7 mouse cellular contexts compared by ENCODE assay signal in the genomic region with DNA sequence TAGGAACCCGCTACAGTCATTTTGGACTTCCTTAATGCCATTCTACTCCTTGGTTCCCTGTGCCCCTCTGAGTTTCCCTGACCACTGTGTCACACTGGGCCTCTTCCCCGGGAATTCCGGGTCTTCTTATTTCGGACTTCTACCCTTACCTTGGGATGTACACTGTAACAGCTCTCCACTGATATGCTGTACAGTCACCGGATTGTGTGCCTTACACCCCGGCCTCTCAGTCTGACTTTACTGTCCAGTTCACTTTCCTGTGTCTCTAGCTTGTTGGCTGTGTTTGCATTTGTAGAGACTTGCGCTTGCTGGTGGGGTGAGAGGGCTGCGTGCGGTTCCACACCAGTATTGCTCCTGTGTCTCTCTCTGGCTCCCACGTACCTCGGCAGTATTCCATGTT. TPM values are rescaled to one million over a fixed set of nuclear protein-coding genes. Genes with fewer than 3 reads are reported as not detected.
DNase-seq lines count a peak whose midpoint lies in the region; ATAC-seq lines count a peak whose summit lies in the region.

No protein-coding gene starts in this region.

- H3K4me3 ChIP-seq in lung, embryonic 15.5 days: peak overlapping the region; percentile 79
- H3K4me3 ChIP-seq in embryonic facial prominence, embryonic 13.5 days: peak overlapping the region; percentile 77
- H3K4me3 ChIP-seq in intestine, embryonic 16.5 days (ENCODE audit: low read length): peak overlapping the region; percentile 85
- peak overlapping the region; percentile 52 for H3K4me3 ChIP-seq in neural tube, embryonic 15.5 days (replicated peaks)

- WGBS in lung, embryonic 15.5 days: 4% methylated on average over 11 of the region's 11 CpGs
- WGBS in embryonic facial prominence, embryonic 13.5 days: 8% methylated on average over 11 of the region's 11 CpGs
- 8% methylated on average over 11 of the region's 11 CpGs for WGBS in intestine, embryonic 16.5 days
- WGBS in neural tube, embryonic 15.5 days: 11% methylated on average over 11 of the region's 11 CpGs

- no peak for DNase-seq in lung, postnatal 36 days
- no peak for DNase-seq in frontal cortex, postnatal 25 days (ENCODE audit: low spot score in 2 of 2)
- DNase-seq in urinary bladder, postnatal 36 days (ENCODE audit: low spot score in 2 of 2): no peak

- H3K27ac ChIP-seq in lung, embryonic 15.5 days: peak overlapping the region; percentile 92
- H3K27ac ChIP-seq in embryonic facial prominence, embryonic 13.5 days: no peak overlapping the region
- H3K27ac ChIP-seq in intestine, embryonic 16.5 days (ENCODE audit: low read length): peak overlapping the region; percentile 78
- 0 out of 2 replicates have a peak overlapping the region, but pooled peaks have one; percentile 60 for H3K27ac ChIP-seq in neural tube, embryonic 15.5 days (replicated peaks)

- H3K4me2 ChIP-seq in lung, embryonic 15.5 days: peak overlapping the region; percentile 67
- H3K4me2 ChIP-seq in embryonic facial prominence, embryonic 13.5 days: peak overlapping the region; percentile 78
- peak overlapping the region; percentile 84 for H3K4me2 ChIP-seq in intestine, embryonic 16.5 days (ENCODE audit: low read depth, low read length)
- peak overlapping the region; percentile 72 for H3K4me2 ChIP-seq in neural tube, embryonic 15.5 days

- H3K27me3 ChIP-seq in lung, embryonic 15.5 days: no peaks in the 10 kb centered on the region
- no peaks in the 10 kb centered on the region for H3K27me3 ChIP-seq in embryonic facial prominence, embryonic 13.5 days
- no peaks in the 10 kb centered on the region for H3K27me3 ChIP-seq in intestine, embryonic 16.5 days (replicated peaks; ENCODE audit: control insufficient read depth, insufficient read depth, low read length)
- H3K27me3 ChIP-seq in neural tube, embryonic 15.5 days (replicated peaks): no peaks in the 10 kb centered on the region

- H3K9me3 ChIP-seq in lung, embryonic 15.5 days: no peaks in the 10 kb centered on the region
- H3K9me3 ChIP-seq in embryonic facial prominence, embryonic 13.5 days: no peaks in the 10 kb centered on the region
- no peaks in the 10 kb centered on the region for H3K9me3 ChIP-seq in intestine, embryonic 16.5 days (ENCODE audit: control insufficient read depth, low read length)
- H3K9me3 ChIP-seq in neural tube, embryonic 15.5 days (replicated peaks): no peaks in the 10 kb centered on the region

- no peak for ATAC-seq in lung, embryonic 15.5 days (ENCODE audit: borderline replicate concordance, extremely low read depth, low FRiP score, low TSS enrichment)
- no peak for ATAC-seq in embryonic facial prominence, embryonic 13.5 days (ENCODE audit: insufficient number of reproducible peaks, insufficient read depth, low FRiP score, low TSS enrichment, low read depth)
- ATAC-seq in intestine, embryonic 16.5 days: peak; percentile 26
- no peak for ATAC-seq in neural tube, embryonic 15.5 days (ENCODE audit: low FRiP score)

- H3K9ac ChIP-seq in lung, embryonic 15.5 days: peak overlapping the region; percentile 70
- H3K9ac ChIP-seq in embryonic facial prominence, embryonic 13.5 days: peak overlapping the region; percentile 89
- peak overlapping the region; percentile 92 for H3K9ac ChIP-seq in intestine, embryonic 16.5 days (ENCODE audit: low read depth, low read length)
- peak overlapping the region; percentile 50 for H3K9ac ChIP-seq in neural tube, embryonic 15.5 days (replicated peaks)

- H3K4me1 ChIP-seq in lung, embryonic 15.5 days: peaks cover 15% of the 10 kb centered on the region
- peaks cover 20% of the 10 kb centered on the region for H3K4me1 ChIP-seq in embryonic facial prominence, embryonic 13.5 days
- peaks cover 16% of the 10 kb centered on the region for H3K4me1 ChIP-seq in intestine, embryonic 16.5 days (ENCODE audit: control insufficient read depth, insufficient read depth, low read length)
- peaks cover 24% of the 10 kb centered on the region for H3K4me1 ChIP-seq in neural tube, embryonic 15.5 days

- H3K36me3 ChIP-seq in lung, embryonic 15.5 days: peaks cover 30% of the 10 kb centered on the region
- peaks cover 62% of the 10 kb centered on the region for H3K36me3 ChIP-seq in embryonic facial prominence, embryonic 13.5 days
- H3K36me3 ChIP-seq in intestine, embryonic 16.5 days (ENCODE audit: control insufficient read depth, insufficient read depth, low read length): peaks cover 18% of the 10 kb centered on the region
- peaks cover 22% of the 10 kb centered on the region for H3K36me3 ChIP-seq in neural tube, embryonic 15.5 days

RNA-seq across cellular contexts. Expression of a gene that starts 0.8 kb away (rescaled TPM):
- polyA plus RNA-seq in lung, embryonic 15.5 days (2015; fragmentation: Nextera tagmentation; extraction: Ambion mirVana): 30.8 and 35.6 TPM in 2 replicates
- polyA plus RNA-seq in embryonic facial prominence, embryonic 13.5 days (2015; fragmentation: Nextera tagmentation; extraction: Ambion mirVana): 32.3 and 32.8 TPM in 2 replicates
- polyA plus RNA-seq in intestine, embryonic 16.5 days (2015; fragmentation: Nextera tagmentation; extraction: Ambion mirVana): 22.6 and 23.5 TPM in 2 replicates
- polyA plus RNA-seq in neural tube, embryonic 15.5 days (2015; fragmentation: Nextera tagmentation; extraction: Ambion mirVana): 13.9 and 17.1 TPM in 2 replicates

RNA-seq across cellular contexts. Expression of a gene that starts 1.0 kb away (rescaled TPM):
- polyA plus RNA-seq in lung, embryonic 15.5 days (2015; fragmentation: Nextera tagmentation; extraction: Ambion mirVana): 2.7 and 2.8 TPM in 2 replicates
- polyA plus RNA-seq in embryonic facial prominence, embryonic 13.5 days (2015; fragmentation: Nextera tagmentation; extraction: Ambion mirVana): 2.7 and 3.3 TPM in 2 replicates
- polyA plus RNA-seq in intestine, embryonic 16.5 days (2015; fragmentation: Nextera tagmentation; extraction: Ambion mirVana): 3.1 and 3.3 TPM in 2 replicates
- 3.0 and 3.2 TPM in 2 replicates for polyA plus RNA-seq in neural tube, embryonic 15.5 days (2015; fragmentation: Nextera tagmentation; extraction: Ambion mirVana)

RNA-seq across cellular contexts. Expression of a gene that starts 9.9 kb away (rescaled TPM):
- 43.1 and 46.1 TPM in 2 replicates for polyA plus RNA-seq in lung, embryonic 15.5 days (2015; fragmentation: Nextera tagmentation; extraction: Ambion mirVana)
- 44.7 and 54.6 TPM in 2 replicates for polyA plus RNA-seq in embryonic facial prominence, embryonic 13.5 days (2015; fragmentation: Nextera tagmentation; extraction: Ambion mirVana)
- polyA plus RNA-seq in intestine, embryonic 16.5 days (2015; fragmentation: Nextera tagmentation; extraction: Ambion mirVana): 44.0 and 45.4 TPM in 2 replicates
- 80.4 and 89.1 TPM in 2 replicates for polyA plus RNA-seq in neural tube, embryonic 15.5 days (2015; fragmentation: Nextera tagmentation; extraction: Ambion mirVana)

RNA-seq across cellular contexts. Expression of a gene that starts 11.6 kb away (rescaled TPM):
- 165 and 173 TPM in 2 replicates for polyA plus RNA-seq in lung, embryonic 15.5 days (2015; fragmentation: Nextera tagmentation; extraction: Ambion mirVana)
- 187 and 189 TPM in 2 replicates for polyA plus RNA-seq in embryonic facial prominence, embryonic 13.5 days (2015; fragmentation: Nextera tagmentation; extraction: Ambion mirVana)
- polyA plus RNA-seq in intestine, embryonic 16.5 days (2015; fragmentation: Nextera tagmentation; extraction: Ambion mirVana): 119 and 130 TPM in 2 replicates
- polyA plus RNA-seq in neural tube, embryonic 15.5 days (2015; fragmentation: Nextera tagmentation; extraction: Ambion mirVana): 94.8 and 117 TPM in 2 replicates

RNA-seq across cellular contexts. Expression of a gene that starts 23.5 kb away (rescaled TPM):
- 28.4 and 29.7 TPM in 2 replicates for polyA plus RNA-seq in lung, embryonic 15.5 days (2015; fragmentation: Nextera tagmentation; extraction: Ambion mirVana)
- polyA plus RNA-seq in embryonic facial prominence, embryonic 13.5 days (2015; fragmentation: Nextera tagmentation; extraction: Ambion mirVana): 33.6 and 34.5 TPM in 2 replicates
- 30.1 and 31.7 TPM in 2 replicates for polyA plus RNA-seq in intestine, embryonic 16.5 days (2015; fragmentation: Nextera tagmentation; extraction: Ambion mirVana)
- 25.4 and 26.0 TPM in 2 replicates for polyA plus RNA-seq in neural tube, embryonic 15.5 days (2015; fragmentation: Nextera tagmentation; extraction: Ambion mirVana)
